Mouse (Mus musculus) hindbrain, embryonic 12.5 days (tissue): Measurements from ENCODE around the gene Insl5. TPM values are rescaled to one million over a fixed set of nuclear protein-coding genes. Genes with fewer than 3 reads are reported as not detected.

Experiments used
- ATAC-seq: fragments of 200-750 bp; cut with Nextera tagmentation; 2 replicates; pipeline ENCODE4 v1.8.0; 2017; ENCODE audit warnings: moderate TSS enrichment; ENCODE audit not compliant: low FRiP score
- H3K27ac ChIP-seq: fragments of 300-500 bp; sonication (generic); 2 replicates; pipeline ENCODE4 v1.5.1; 2016; ENCODE audit warnings: mild to moderate bottlenecking
- H3K27me3 ChIP-seq: fragments of 300-500 bp; sonication (generic); 2 replicates; pipeline ENCODE4 v1.6.1; 2016; ENCODE audit warnings: mild to moderate bottlenecking
- H3K36me3 ChIP-seq: fragments of 300-500 bp; sonication (generic); 2 replicates; pipeline ENCODE4 v1.6.1; 2016; ENCODE audit warnings: mild to moderate bottlenecking
- H3K4me1 ChIP-seq: fragments of 300-500 bp; sonication (generic); 2 replicates; pipeline ENCODE4 v1.6.1; 2016
- H3K4me2 ChIP-seq: fragments of 300-500 bp; sonication (generic); replicated peaks from 2 replicates; pipeline ENCODE4 v1.6.1; 2016; ENCODE audit warnings: mild to moderate bottlenecking
- H3K4me3 ChIP-seq: fragments of 300-500 bp; sonication (generic); 2 replicates; pipeline ENCODE4 v1.5.1; 2016; ENCODE audit warnings: mild to moderate bottlenecking
- H3K9ac ChIP-seq: fragments of 300-500 bp; sonication (generic); 2 replicates; pipeline ENCODE4 v1.6.1; 2016; ENCODE audit warnings: mild to moderate bottlenecking, moderate library complexity
- H3K9me3 ChIP-seq: fragments of 300-500 bp; sonication (generic); replicated peaks from 2 replicates; pipeline ENCODE4 v1.6.1; 2016; ENCODE audit warnings: mild to moderate bottlenecking
- WGBS: fragments of 180-500 bp; shearing (Covaris S2); methylation state at CpG from one replicate; pipeline ENCODE4 v1.1.7; 2016; 5-methylcytosine and 5-hydroxymethylcytosine counted together
- polyA plus RNA-seq: library from polyadenylated mRNA; unstranded; fragments of >200 nt; fragmentation: Nextera tagmentation; extraction: Ambion mirVana; gene quantifications from 2 replicates; pipeline ENCODE4 v1.2.1, GENCODE M21; 2016

Gene Insl5
- polyA plus RNA-seq, 1 experiment from 2014 or later: 0.32 TPM

DNA sequence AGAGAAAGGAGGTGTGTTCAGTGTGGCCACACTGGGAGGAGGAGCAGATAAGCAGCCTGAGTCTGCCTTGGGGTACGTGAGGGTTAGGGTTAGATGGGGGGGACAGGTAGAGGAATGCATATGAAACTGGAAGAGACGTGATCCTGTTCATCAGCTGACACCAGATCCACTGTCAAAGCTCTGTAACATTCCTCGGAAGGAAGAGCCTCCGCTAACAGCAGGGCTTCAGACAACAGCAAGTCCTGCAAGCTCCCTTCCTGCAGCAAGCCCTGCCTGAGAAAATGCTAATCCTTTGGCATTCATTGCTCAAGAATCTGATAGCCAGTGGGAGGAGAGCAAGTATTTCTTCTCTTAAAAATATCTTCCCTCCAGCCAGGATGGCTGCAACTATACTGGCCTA is 13.2 kb downstream of the Insl5 start:
- Histone ChIP-seq H3K4me2 (peak overlapping the region; percentile 17; the same call in 1 of the 2 replicates), H3K4me3 (no peak overlapping the region), H3K27ac (no peak overlapping the region), H3K27me3 (no peaks in the 10 kb centered on the region), H3K9ac (no peak overlapping the region), H3K9me3 (no peaks in the 10 kb centered on the region), H3K36me3 (no peaks in the 10 kb centered on the region), H3K4me1 (peaks cover 12% of the 10 kb centered on the region)
- WGBS: 2% methylated on average over 4 of the region's 4 CpGs
- ATAC-seq: no peak

DNA sequence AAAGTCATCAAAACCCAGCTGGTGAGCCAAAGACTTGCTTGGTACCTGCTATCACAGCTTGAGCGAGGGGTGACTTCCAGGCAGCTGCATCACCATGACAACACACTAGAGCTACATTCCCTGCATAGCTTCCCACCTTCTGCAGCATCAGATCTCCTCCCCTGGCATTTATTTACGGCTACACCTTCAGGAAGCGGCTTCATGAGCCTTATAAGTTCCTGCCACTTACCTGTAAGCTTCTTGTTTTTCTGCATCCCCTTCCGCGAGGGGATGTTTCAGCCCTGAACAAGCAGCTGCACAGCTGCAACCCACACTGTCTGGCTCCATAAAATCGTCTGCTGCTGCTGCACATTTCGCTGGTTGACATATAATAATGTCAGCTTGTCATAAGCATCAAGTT is 14.8 kb downstream of the Insl5 start:
- H3K27me3 ChIP-seq: no peaks in the 10 kb centered on the region
- ATAC-seq: no peak
- no peaks in the 10 kb centered on the region for H3K9me3 ChIP-seq
- no peak overlapping the region for H3K4me2 ChIP-seq
- no peak overlapping the region for H3K9ac ChIP-seq
- H3K4me1 ChIP-seq: peaks cover 18% of the 10 kb centered on the region
- no peak overlapping the region for H3K4me3 ChIP-seq
- H3K36me3 ChIP-seq: no peaks in the 10 kb centered on the region
- 41% methylated on average over 7 of the region's 7 CpGs for WGBS
- H3K27ac ChIP-seq: 0 out of 2 replicates have a peak overlapping the region, but pooled peaks have one; percentile 18

DNA sequence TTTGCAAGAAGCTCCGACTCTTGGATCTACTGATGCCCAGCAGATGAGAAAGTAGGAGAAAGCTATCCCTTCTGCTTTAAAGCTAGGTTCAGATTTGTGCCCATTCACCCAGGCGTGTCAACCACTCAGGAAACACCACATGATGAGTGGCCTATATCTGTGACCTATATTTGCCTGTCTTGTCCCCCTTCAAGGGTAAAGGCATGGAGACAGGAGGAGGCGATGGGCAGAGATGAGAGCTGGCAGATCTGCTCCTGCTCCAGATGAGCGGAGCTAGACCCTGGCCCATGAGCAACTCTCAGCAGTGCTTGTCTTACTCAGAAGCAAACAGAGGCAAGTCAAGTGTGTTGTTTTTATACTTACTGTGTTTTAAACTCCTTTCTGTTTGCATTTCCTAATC is 15.9 kb downstream of the Insl5 start:
- Histone ChIP-seq H3K27me3 (no peaks in the 10 kb centered on the region), H3K4me3 (no peak overlapping the region), H3K36me3 (no peaks in the 10 kb centered on the region), H3K9ac (no peak overlapping the region), H3K27ac (no peak overlapping the region), H3K4me2 (no peak overlapping the region), H3K9me3 (no peaks in the 10 kb centered on the region), H3K4me1 (peaks cover 27% of the 10 kb centered on the region)
- WGBS: 93% methylated on average over 4 of the region's 4 CpGs
- no peak for ATAC-seq

DNA sequence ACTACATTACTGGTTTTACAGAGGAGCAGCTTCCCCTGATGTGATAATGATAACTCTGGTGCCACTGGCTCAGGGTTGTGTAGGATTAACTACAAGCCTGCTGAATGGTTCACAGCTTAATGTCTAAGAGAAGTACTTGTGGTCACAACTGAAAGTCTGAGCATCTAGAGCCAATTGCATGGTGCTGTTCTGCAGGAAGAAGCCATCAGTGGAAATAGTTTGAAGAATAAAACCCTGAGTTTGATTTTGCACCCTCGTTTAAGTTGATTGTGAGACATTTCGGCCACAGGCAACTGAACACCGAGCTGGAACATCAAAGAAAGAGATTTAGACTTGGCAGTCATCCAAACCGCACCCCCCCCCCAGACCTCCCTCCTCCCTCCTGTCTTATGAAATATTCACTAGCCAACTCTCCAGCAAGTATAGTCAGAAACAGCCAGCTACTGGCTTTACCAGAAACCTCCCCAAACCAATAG is 19.7 kb downstream of the Insl5 start:
- H3K27ac ChIP-seq: 0 out of 2 replicates have a peak overlapping the region, but pooled peaks have one; percentile 52
- no peak overlapping the region for H3K9ac ChIP-seq
- no peak for ATAC-seq
- 27% methylated on average over 4 of the region's 4 CpGs for WGBS
- H3K36me3 ChIP-seq: no peaks in the 10 kb centered on the region
- peaks cover 19% of the 10 kb centered on the region for H3K4me1 ChIP-seq
- H3K4me2 ChIP-seq: no peak overlapping the region
- no peaks in the 10 kb centered on the region for H3K27me3 ChIP-seq
- H3K9me3 ChIP-seq: no peaks in the 10 kb centered on the region
- H3K4me3 ChIP-seq: no peak overlapping the region

- no peak overlapping the region for H3K9ac ChIP-seq
- no peak overlapping the region for H3K4me2 ChIP-seq
- no peaks in the 10 kb centered on the region for H3K9me3 ChIP-seq
- no peaks in the 10 kb centered on the region for H3K27me3 ChIP-seq
- no peak overlapping the region for H3K27ac ChIP-seq
- H3K36me3 ChIP-seq: no peaks in the 10 kb centered on the region
- H3K4me3 ChIP-seq: no peak overlapping the region
- 63% methylated on average over 5 of the region's 5 CpGs for WGBS
- H3K4me1 ChIP-seq: peaks cover 15% of the 10 kb centered on the region
- no peak for ATAC-seq
Measured at GRCm38 (mm10) chr4:103006266-103006665, 20.4 kb downstream of the Insl5 start.

- Histone ChIP-seq H3K4me1 (peaks cover 15% of the 10 kb centered on the region), H3K27me3 (no peaks in the 10 kb centered on the region), H3K4me3 (no peak overlapping the region), H3K9me3 (no peaks in the 10 kb centered on the region), H3K9ac (no peak overlapping the region), H3K27ac (no peak overlapping the region), H3K36me3 (no peaks in the 10 kb centered on the region), H3K4me2 (no peak overlapping the region)
- 52% methylated on average over 15 of the region's 15 CpGs for WGBS
- ATAC-seq: no peak
Measured at GRCm38 (mm10) chr4:103005190-103005945, 21.3 kb downstream of the Insl5 start.

- H3K4me1 ChIP-seq: peaks cover 15% of the 10 kb centered on the region
- no peak overlapping the region for H3K4me2 ChIP-seq
- no peak overlapping the region for H3K9ac ChIP-seq
- H3K36me3 ChIP-seq: no peaks in the 10 kb centered on the region
- H3K4me3 ChIP-seq: no peak overlapping the region
- H3K27ac ChIP-seq: no peak overlapping the region
- ATAC-seq: no peak
- WGBS: 79% methylated on average over 4 of the region's 4 CpGs
- H3K27me3 ChIP-seq: no peaks in the 10 kb centered on the region
- no peaks in the 10 kb centered on the region for H3K9me3 ChIP-seq
Measured at GRCm38 (mm10) chr4:103004681-103005080, 22.0 kb downstream of the Insl5 start.

- Histone ChIP-seq H3K4me1 (no peaks in the 10 kb centered on the region), H3K9me3 (no peaks in the 10 kb centered on the region), H3K4me3 (no peak overlapping the region), H3K4me2 (no peak overlapping the region), H3K9ac (no peak overlapping the region), H3K27ac (no peak overlapping the region), H3K27me3 (no peaks in the 10 kb centered on the region), H3K36me3 (no peaks in the 10 kb centered on the region)
- WGBS: 78% methylated on average over 3 of the region's 3 CpGs
- ATAC-seq: no peak
Measured at GRCm38 (mm10) chr4:102991685-102992084, 35.0 kb downstream of the Insl5 start.

DNA sequence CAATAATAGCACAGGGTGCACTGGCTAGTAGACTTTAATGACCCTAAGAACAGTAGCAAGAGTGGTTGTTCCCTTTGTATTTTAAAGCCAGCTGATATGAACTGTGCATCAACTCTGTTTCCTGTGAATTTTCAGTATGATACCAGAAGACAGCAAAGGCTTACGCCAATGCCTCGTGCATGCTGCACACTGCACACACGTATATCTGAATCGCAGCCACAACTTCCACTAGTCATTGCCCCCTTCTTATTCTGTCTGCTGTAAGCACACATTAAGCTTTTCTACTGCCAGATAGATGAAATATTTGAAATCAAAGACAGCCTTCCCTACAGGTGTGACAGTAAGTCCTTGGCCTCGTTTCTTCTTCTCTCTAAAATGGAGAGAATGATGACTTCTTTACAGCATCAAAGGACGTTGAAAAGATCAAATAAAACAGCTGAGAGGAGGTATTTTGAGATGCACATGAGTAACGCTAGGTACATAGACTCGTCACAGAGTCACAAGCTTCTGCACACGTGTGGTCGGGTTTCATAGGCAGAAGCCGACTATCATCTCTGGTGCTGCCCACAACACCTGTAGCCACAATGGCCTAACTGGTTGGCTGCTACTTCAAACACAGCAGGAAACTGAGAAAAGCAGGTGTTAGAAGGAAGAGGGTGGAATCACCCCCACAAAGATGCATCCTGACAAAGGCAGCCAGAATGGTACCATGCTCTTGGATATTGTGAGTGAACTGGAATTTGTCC is 35.9 kb downstream of the Insl5 start:
- Histone ChIP-seq H3K4me1 (no peaks in the 10 kb centered on the region), H3K4me3 (no peak overlapping the region), H3K36me3 (no peaks in the 10 kb centered on the region), H3K4me2 (no peak overlapping the region), H3K27me3 (no peaks in the 10 kb centered on the region), H3K9ac (no peak overlapping the region), H3K27ac (no peak overlapping the region), H3K9me3 (no peaks in the 10 kb centered on the region)
- ATAC-seq: no peak
- 84% methylated on average over 11 of the region's 11 CpGs for WGBS

DNA sequence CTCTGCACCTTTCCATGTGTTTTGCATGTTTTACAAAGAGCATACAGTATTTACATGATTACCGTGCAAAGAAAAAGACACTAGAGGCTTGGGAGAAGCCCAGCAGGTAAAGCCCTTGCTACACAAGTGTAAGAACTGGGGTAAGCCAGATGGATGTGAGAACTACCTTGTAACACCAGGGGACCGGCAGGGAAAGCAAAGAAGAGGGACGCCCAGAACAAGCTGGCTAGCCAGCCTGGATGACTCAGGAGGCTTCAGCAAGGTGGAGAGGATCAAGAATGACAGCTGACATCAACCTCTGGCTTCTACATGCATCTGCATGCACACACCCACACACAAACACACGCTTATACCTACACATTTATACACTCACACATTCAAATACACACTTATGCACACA is 36.6 kb downstream of the Insl5 start:
- H3K27me3 ChIP-seq: no peaks in the 10 kb centered on the region
- H3K4me2 ChIP-seq: no peak overlapping the region
- ATAC-seq: no peak
- 82% methylated on average over 4 of the region's 4 CpGs for WGBS
- no peak overlapping the region for H3K9ac ChIP-seq
- H3K36me3 ChIP-seq: no peaks in the 10 kb centered on the region
- no peaks in the 10 kb centered on the region for H3K4me1 ChIP-seq
- H3K27ac ChIP-seq: no peak overlapping the region
- H3K9me3 ChIP-seq: no peaks in the 10 kb centered on the region
- H3K4me3 ChIP-seq: no peak overlapping the region

DNA sequence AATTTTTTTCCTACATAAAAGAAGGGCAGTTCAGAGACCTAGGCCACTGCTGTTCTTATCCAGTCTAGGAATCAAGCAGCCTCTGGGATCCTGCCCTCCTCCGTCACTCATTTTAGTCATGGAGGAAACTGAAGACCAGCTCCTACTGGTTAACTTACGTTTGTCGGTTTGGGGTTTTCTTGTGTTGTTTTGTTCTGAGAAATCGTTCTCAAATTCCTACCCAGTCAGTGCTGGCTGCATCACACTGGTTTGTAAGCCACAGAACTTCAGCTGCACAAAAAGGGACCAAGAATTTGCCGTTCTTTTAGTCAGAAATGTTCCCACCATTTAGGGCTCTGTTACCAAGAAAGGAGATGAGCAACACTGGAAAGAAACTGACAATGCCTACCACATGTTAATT is 37.3 kb downstream of the Insl5 start:
- 76% methylated on average over 5 of the region's 5 CpGs for WGBS
- no peaks in the 10 kb centered on the region for H3K27me3 ChIP-seq
- no peaks in the 10 kb centered on the region for H3K9me3 ChIP-seq
- H3K36me3 ChIP-seq: no peaks in the 10 kb centered on the region
- H3K4me3 ChIP-seq: no peak overlapping the region
- no peak overlapping the region for H3K27ac ChIP-seq
- H3K9ac ChIP-seq: no peak overlapping the region
- H3K4me1 ChIP-seq: no peaks in the 10 kb centered on the region
- no peak overlapping the region for H3K4me2 ChIP-seq
- ATAC-seq: no peak

DNA sequence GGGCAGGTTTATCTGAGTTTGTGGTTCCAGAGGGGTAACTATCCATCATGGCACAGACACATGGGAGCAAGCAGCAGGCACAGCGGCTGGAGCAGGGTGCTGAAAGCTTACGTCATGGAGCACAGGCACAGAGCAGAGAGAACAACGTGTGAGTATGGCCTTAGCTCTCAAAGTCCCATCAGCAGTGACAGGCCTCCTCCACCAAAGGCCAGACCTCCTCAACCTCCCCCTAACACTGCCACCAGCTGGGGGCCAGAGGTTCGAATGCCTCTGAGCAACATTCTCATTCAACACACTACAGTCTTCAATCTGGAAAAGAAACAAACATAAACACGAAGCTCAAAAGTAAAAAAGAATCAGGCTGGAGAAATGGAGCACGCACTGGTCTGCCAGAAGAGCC is 38.1 kb downstream of the Insl5 start:
- 80% methylated on average over 6 of the region's 6 CpGs for WGBS
- no peaks in the 10 kb centered on the region for H3K27me3 ChIP-seq
- ATAC-seq: no peak
- no peaks in the 10 kb centered on the region for H3K9me3 ChIP-seq
- no peak overlapping the region for H3K4me3 ChIP-seq
- no peaks in the 10 kb centered on the region for H3K36me3 ChIP-seq
- H3K4me2 ChIP-seq: no peak overlapping the region
- no peaks in the 10 kb centered on the region for H3K4me1 ChIP-seq
- no peak overlapping the region for H3K9ac ChIP-seq
- H3K27ac ChIP-seq: no peak overlapping the region
